Mouse (Mus musculus) MEL (cell line): ENCODE results near the gene Ppp1r11. TPM values are rescaled to one million over a fixed set of nuclear protein-coding genes. Genes with fewer than 3 reads are reported as not detected.

Experiments used
- DNase-seq: peaks from one replicate; pipeline ENCODE4 v3.0.0; 2011; ENCODE audit warnings: low read depth, low spot score
- H3K27ac ChIP-seq: 2 replicates; pipeline ENCODE4 v1.5.1; 2012; ENCODE audit warnings: low read depth, mild to moderate bottlenecking, control low read depth, low read length, moderate library complexity; ENCODE audit not compliant: control insufficient read depth
- H3K27me3 ChIP-seq, 2 experiments: fragments of 150-350 bp in 1 of 2; sonication (generic) in 1 of 2; 2 replicates each; pipeline ENCODE4 v1.6.1; 2012; ENCODE audit warnings: low read length in 2 of 2, mild to moderate bottlenecking in 2 of 2, improper control_type of control experiment in 1 of 2, moderate library complexity in 1 of 2; ENCODE audit not compliant: insufficient read depth in 2 of 2, control insufficient read depth in 1 of 2
- H3K36me3 ChIP-seq, 2 experiments: 2 replicates each; pipeline ENCODE4 v1.6.1; 2012 to 2014; ENCODE audit warnings: low read length in 2 of 2, improper control_type of control experiment in 1 of 2, inconsistent platforms in 1 of 2, mild to moderate bottlenecking in 1 of 2; ENCODE audit not compliant: insufficient read depth in 2 of 2, control insufficient read depth in 1 of 2
- H3K4me1 ChIP-seq, 2 experiments: fragments of 150-350 bp in 1 of 2; sonication (generic) in 1 of 2; 2 replicates each; pipeline ENCODE4 v1.6.1; 2012; ENCODE audit warnings: low read length in 2 of 2, improper control_type of control experiment in 1 of 2, mild to moderate bottlenecking in 1 of 2; ENCODE audit not compliant: insufficient read depth in 2 of 2, control insufficient read depth in 1 of 2
- H3K4me3 ChIP-seq, 2 experiments: fragments of 150-350 bp in 1 of 2; sonication (generic) in 1 of 2; 2 replicates each; pipeline ENCODE4 v1.5.1; 2012; ENCODE audit warnings: low read depth in 2 of 2, low read length in 2 of 2, mild to moderate bottlenecking in 2 of 2, moderate library complexity in 2 of 2, control low read depth in 1 of 2, improper control_type of control experiment in 1 of 2; ENCODE audit not compliant: control insufficient read depth in 1 of 2, insufficient read depth in 1 of 2
- H3K79me2 ChIP-seq: 2 replicates; pipeline ENCODE4 v1.6.1; 2012; ENCODE audit warnings: mild to moderate bottlenecking, low read length, moderate library complexity; ENCODE audit not compliant: control insufficient read depth, poor library complexity, insufficient read depth
- H3K9ac ChIP-seq: 2 replicates; pipeline ENCODE4 v1.6.1; 2012; ENCODE audit warnings: low read depth, mild to moderate bottlenecking, control low read depth, low read length, moderate library complexity; ENCODE audit not compliant: control insufficient read depth, poor library complexity, severe bottlenecking
- H3K9me3 ChIP-seq: fragments of 150-350 bp; sonication (generic); replicated peaks from 2 replicates; pipeline ENCODE4 v1.6.1; 2012; ENCODE audit warnings: mild to moderate bottlenecking, low read length, improper control_type of control experiment, moderate library complexity; ENCODE audit not compliant: insufficient read depth
- CHD1 ChIP-seq: IDR thresholded peaks from 2 replicates; pipeline ENCODE4 v1.6.1; 2012; ENCODE audit warnings: low read depth, mild to moderate bottlenecking, inconsistent platforms, low read length, improper control_type of control experiment
- CTCF ChIP-seq, 3 experiments: IDR thresholded peaks in 2 of 3; conservative IDR thresholded peaks in 1 of 3; 2 replicates each; pipeline ENCODE4 v1.5.1; 2011 to 2012; ENCODE audit warnings: low read length in 3 of 3, low read depth in 2 of 3, mild to moderate bottlenecking in 2 of 3, improper control_type of control experiment in 1 of 3, inconsistent platforms in 1 of 3, mixed read lengths in 1 of 3, moderate library complexity in 1 of 3; ENCODE audit not compliant: control insufficient read depth in 1 of 3, insufficient read depth in 1 of 3, poor library complexity in 1 of 3, severe bottlenecking in 1 of 3
- E2F4 ChIP-seq: IDR thresholded peaks from 2 replicates; pipeline ENCODE4 v1.6.1; 2011; ENCODE audit warnings: low read depth, low read length, improper control_type of control experiment, borderline replicate concordance
- ELF1 ChIP-seq: IDR thresholded peaks from 2 replicates; pipeline ENCODE4 v1.6.1; 2014; ENCODE audit warnings: low read depth, mild to moderate bottlenecking, inconsistent platforms, low read length, improper control_type of control experiment, moderate library complexity
- ETS1 ChIP-seq: IDR thresholded peaks from 2 replicates; pipeline ENCODE4 v1.6.1; 2012; ENCODE audit warnings: low read depth, mild to moderate bottlenecking, inconsistent platforms, low read length, improper control_type of control experiment, moderate library complexity
- GABPA ChIP-seq: IDR thresholded peaks from 2 replicates; pipeline ENCODE4 v1.6.1; 2012; ENCODE audit warnings: low read depth, mild to moderate bottlenecking, inconsistent platforms, low read length, improper control_type of control experiment, moderate library complexity
- GATA1 ChIP-seq: IDR thresholded peaks from 2 replicates; pipeline ENCODE4 v1.6.1; 2011; ENCODE audit warnings: low read depth, low read length, improper control_type of control experiment
- MEF2A ChIP-seq: IDR thresholded peaks from 2 replicates; pipeline ENCODE4 v1.6.1; 2014; ENCODE audit warnings: low read depth, mild to moderate bottlenecking, inconsistent platforms, low read length, improper control_type of control experiment; ENCODE audit not compliant: poor library complexity, insufficient replicate concordance, severe bottlenecking; ENCODE audit errors: extremely low read depth
- NELFE ChIP-seq: IDR thresholded peaks from 2 replicates; pipeline ENCODE4 v1.6.1; 2011; ENCODE audit warnings: low read depth, low read length, improper control_type of control experiment
- POLR2A ChIP-seq, 2 experiments: IDR thresholded peaks; 2 replicates each; pipeline ENCODE4 v1.6.1; 2011 to 2012; ENCODE audit warnings: low read length in 2 of 2, mild to moderate bottlenecking in 2 of 2, control low read depth in 1 of 2, improper control_type of control experiment in 1 of 2, low read depth in 1 of 2, moderate library complexity in 1 of 2; ENCODE audit not compliant: control insufficient read depth in 1 of 2, insufficient read depth in 1 of 2, poor library complexity in 1 of 2
- RAD21 ChIP-seq: IDR thresholded peaks from 2 replicates; pipeline ENCODE4 v1.6.1; 2011; ENCODE audit warnings: mild to moderate bottlenecking, low read depth, low read length, improper control_type of control experiment
- SIN3A ChIP-seq: IDR thresholded peaks from 2 replicates; pipeline ENCODE4 v1.6.1; 2012; ENCODE audit warnings: low read length, improper control_type of control experiment, inconsistent platforms
- TBP ChIP-seq: IDR thresholded peaks from 2 replicates; pipeline ENCODE4 v1.8.0; 2011; ENCODE audit warnings: low read depth, low read length, improper control_type of control experiment
- USF1 ChIP-seq: IDR thresholded peaks from 2 replicates; pipeline ENCODE4 v1.6.1; 2014; ENCODE audit warnings: low read depth, mild to moderate bottlenecking, inconsistent platforms, low read length, improper control_type of control experiment, moderate library complexity
- USF2 ChIP-seq, 2 experiments: IDR thresholded peaks; 2 replicates each; pipeline ENCODE4 v1.6.1; 2011 to 2012; ENCODE audit warnings: improper control_type of control experiment in 2 of 2, low read length in 2 of 2, borderline replicate concordance in 1 of 2, inconsistent platforms in 1 of 2, low read depth in 1 of 2, mild to moderate bottlenecking in 1 of 2; ENCODE audit not compliant: insufficient read depth in 1 of 2
- ZKSCAN1 ChIP-seq: IDR thresholded peaks from 2 replicates; pipeline ENCODE4 v1.6.1; 2012; ENCODE audit warnings: low read depth, mild to moderate bottlenecking, inconsistent platforms, low read length, improper control_type of control experiment, moderate library complexity
- polyA plus RNA-seq, 2 experiments: library from polyadenylated mRNA; stranded (reverse) in 1 of 2; unstranded in 1 of 2; fragments of >175 nt in 1 of 2; fragments of >200 nt in 1 of 2; gene quantifications; 2 replicates each; pipeline versions ENCODE4 v1.2.1 to v1.2.4; 2012; ENCODE audit warnings: low replicate concordance in 2 of 2, low read depth in 1 of 2; ENCODE audit not compliant: insufficient read length in 2 of 2, insufficient read depth in 1 of 2, missing spikeins in 1 of 2
- total RNA-seq: library from RNA; depleted of rRNA; stranded (reverse); fragments of 300-350 nt; gene quantifications from 2 replicates; pipeline ENCODE4 v1.2.3, GENCODE M21; 2012

The Ppp1r11 gene
- total and polyA plus RNA-seq, 3 experiments = 138 to 146 TPM; not detected in 1

DNA sequence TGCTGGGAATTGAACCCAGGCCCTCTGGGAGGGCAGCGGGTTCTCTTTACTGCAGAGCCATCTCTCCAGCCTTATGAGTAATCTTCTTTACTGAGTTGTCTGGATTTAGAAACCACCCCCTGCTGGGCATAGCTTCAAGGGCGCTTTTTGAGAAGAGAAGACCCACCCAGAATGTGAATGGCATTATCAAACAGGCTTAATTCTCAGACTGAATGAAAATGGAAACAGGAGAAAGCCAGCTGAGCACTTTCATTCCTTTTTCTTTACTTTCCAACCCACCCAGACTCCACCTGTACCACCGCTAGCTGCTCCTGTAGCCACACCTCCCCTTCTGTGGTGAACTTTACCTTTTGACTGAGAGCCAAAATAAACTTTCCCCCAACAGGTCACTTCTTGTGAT lies 43.9 kb upstream of the Ppp1r11 start:
- Histone ChIP-seq H3K9ac (no peak overlapping the region), H3K79me2 (no peaks in the 10 kb centered on the region), H3K9me3 (no peaks in the 10 kb centered on the region), H3K27ac (no peak overlapping the region), H3K36me3 (peaks cover 0 to 11% of the 10 kb centered on the region in 2 experiments; a peak in 2 of 4 replicates), H3K4me3 (no peak overlapping the region), H3K27me3 (no peaks in the 10 kb centered on the region), H3K4me1 (peaks cover 3 to 8% of the 10 kb centered on the region in 2 experiments; a peak in 2 of 4 replicates)
- no peak for TF ChIP-seq CHD1
- TF ChIP-seq USF1 = no peak
- TF ChIP-seq ZKSCAN1 = no peak
- no peak for TF ChIP-seq TBP
- no peak for TF ChIP-seq USF2 (IDR thresholded peaks at IDR 0.05; ENCODE audit: borderline replicate concordance in 1 of 2, insufficient read depth in 1 of 2, low read depth in 1 of 2, low read length in 2 of 2)
- no peak for TF ChIP-seq NELFE
- TF ChIP-seq MEF2A = no peak
- no peak for TF ChIP-seq GABPA
- TF ChIP-seq GATA1 = no peak
- no peak for TF ChIP-seq E2F4
- TF ChIP-seq ETS1 = no peak
- no peak for TF ChIP-seq RAD21
- TF ChIP-seq SIN3A = no peak
- no peak for TF ChIP-seq CTCF (IDR thresholded peaks at IDR 0.05 in 2 of 3, conservative IDR thresholded peaks at IDR 0.05 in 1 of 3; ENCODE audit: control insufficient read depth in 1 of 3, insufficient read depth in 1 of 3, low read depth in 2 of 3, low read length in 3 of 3, poor library complexity in 1 of 3, severe bottlenecking in 1 of 3)
- no peak for DNase-seq

- no peak for TF ChIP-seq E2F4
- TF ChIP-seq POLR2A (IDR thresholded peaks at IDR 0.05; ENCODE audit: control insufficient read depth in 1 of 2, insufficient read depth in 1 of 2, low read depth in 1 of 2, low read length in 2 of 2, poor library complexity in 1 of 2) = no peak
- TF ChIP-seq ELF1 = no peak
- no peak for TF ChIP-seq CTCF (IDR thresholded peaks at IDR 0.05 in 2 of 3, conservative IDR thresholded peaks at IDR 0.05 in 1 of 3; ENCODE audit: control insufficient read depth in 1 of 3, insufficient read depth in 1 of 3, low read depth in 2 of 3, low read length in 3 of 3, poor library complexity in 1 of 3, severe bottlenecking in 1 of 3)
- no peaks in the 10 kb centered on the region for H3K79me2 ChIP-seq
- H3K4me3 ChIP-seq = no peak overlapping the region
- DNase-seq = no peak
- H3K27me3 ChIP-seq = no peaks in the 10 kb centered on the region
- no peak overlapping the region for H3K27ac ChIP-seq
- H3K36me3 ChIP-seq = peaks cover 0 to 11% of the 10 kb centered on the region in 2 experiments; a peak in 2 of 4 replicates
- no peak overlapping the region for H3K9ac ChIP-seq
- peaks cover 3 to 8% of the 10 kb centered on the region in 2 experiments; a peak in 2 of 4 replicates for H3K4me1 ChIP-seq
- H3K9me3 ChIP-seq = no peaks in the 10 kb centered on the region
Observed at GRCm38 (mm10) chr17:36994528-36994927, 43.0 kb upstream of the Ppp1r11 start.
